Mouse (Mus musculus) CH12.LX (cell line): ENCODE measurements around the gene Nradd. TPM values are rescaled to one million over a fixed set of nuclear protein-coding genes. Genes with fewer than 3 reads are reported as not detected.

Experiments
- DNase-seq: peaks from one replicate; pipeline ENCODE4 v3.0.0-alpha.2; 2013; ENCODE audit errors: extremely low read depth
- H3K27ac ChIP-seq: 2 replicates; pipeline ENCODE4 v1.5.1; 2012; ENCODE audit warnings: low read depth, mild to moderate bottlenecking, control low read depth, moderate library complexity; ENCODE audit not compliant: insufficient read depth
- H3K27me3 ChIP-seq: replicated peaks from 2 replicates; pipeline ENCODE3; 2012; ENCODE audit warnings: inconsistent platforms
- H3K36me3 ChIP-seq, 2 experiments: replicated peaks in 1 of 2; 2 replicates each; pipeline versions ENCODE3 to v1.6.1; 2012; ENCODE audit warnings: inconsistent platforms in 1 of 2, low read length in 1 of 2, mild to moderate bottlenecking in 1 of 2, mixed read lengths in 1 of 2, moderate library complexity in 1 of 2; ENCODE audit not compliant: control insufficient read depth in 1 of 2, insufficient read depth in 1 of 2
- H3K4me1 ChIP-seq, 2 experiments: 2 replicates each; pipeline ENCODE4 v1.6.1; 2012; ENCODE audit warnings: inconsistent platforms in 1 of 2, moderate library complexity in 1 of 2; ENCODE audit not compliant: insufficient read depth in 2 of 2, control insufficient read depth in 1 of 2
- H3K4me2 ChIP-seq: 2 replicates; pipeline ENCODE4 v1.6.1; 2012; ENCODE audit warnings: low read depth, mild to moderate bottlenecking, control low read depth; ENCODE audit not compliant: poor library complexity, insufficient read depth, severe bottlenecking
- H3K4me3 ChIP-seq, 3 experiments: fragments of 150-350 bp in 1 of 3; sonication (generic) in 1 of 3; replicated peaks in 1 of 3; 2 replicates each; pipeline versions ENCODE3 to v1.5.1; 2011 to 2012; ENCODE audit warnings: low read depth in 2 of 3, low read length in 2 of 3, mild to moderate bottlenecking in 2 of 3, moderate library complexity in 2 of 3, control low read depth in 1 of 3, improper control_type of control experiment in 1 of 3, inconsistent platforms in 1 of 3, mixed read lengths in 1 of 3; ENCODE audit not compliant: poor library complexity in 1 of 3
- H3K79me2 ChIP-seq: replicated peaks from 2 replicates; pipeline ENCODE4 v1.6.1; 2012; ENCODE audit warnings: mild to moderate bottlenecking, moderate library complexity; ENCODE audit not compliant: control insufficient read depth, poor library complexity, insufficient read depth, severe bottlenecking; ENCODE audit errors: extremely low read depth
- H3K9ac ChIP-seq: 2 replicates; pipeline ENCODE4 v1.6.1; 2012; ENCODE audit warnings: low read depth, mild to moderate bottlenecking, control low read depth, moderate library complexity; ENCODE audit not compliant: insufficient read depth
- H3K9me3 ChIP-seq: replicated peaks from 2 replicates; pipeline ENCODE3; 2012; ENCODE audit warnings: low read length, inconsistent platforms, mixed read lengths
- BHLHE40 ChIP-seq: IDR thresholded peaks from 2 replicates; pipeline ENCODE4 v1.6.1; 2011; ENCODE audit warnings: mild to moderate bottlenecking, low read depth, low read length, improper control_type of control experiment
- CHD1 ChIP-seq: IDR thresholded peaks from 2 replicates; pipeline ENCODE4 v1.6.1; 2012; ENCODE audit warnings: low read depth, low read length, improper control_type of control experiment, inconsistent platforms
- CTCF ChIP-seq, 2 experiments: IDR thresholded peaks in 1 of 2; conservative IDR thresholded peaks in 1 of 2; 2 replicates each; pipeline ENCODE4 v1.5.1; 2011 to 2012; ENCODE audit warnings: low read depth in 2 of 2, low read length in 2 of 2, improper control_type of control experiment in 1 of 2, inconsistent platforms in 1 of 2, mild to moderate bottlenecking in 1 of 2, moderate library complexity in 1 of 2
- ELF1 ChIP-seq: IDR thresholded peaks from 2 replicates; pipeline ENCODE4 v1.6.1; 2014; ENCODE audit warnings: low read depth, mild to moderate bottlenecking, inconsistent platforms, low read length, improper control_type of control experiment
- EP300 ChIP-seq: IDR thresholded peaks from 2 replicates; pipeline ENCODE4 v1.6.1; 2011; ENCODE audit warnings: low read length, improper control_type of control experiment
- GABPA ChIP-seq: IDR thresholded peaks from 2 replicates; pipeline ENCODE4 v1.6.1; 2012; ENCODE audit warnings: low read depth, low read length, improper control_type of control experiment, inconsistent platforms; ENCODE audit not compliant: insufficient replicate concordance
- HCFC1 ChIP-seq: IDR thresholded peaks from 2 replicates; pipeline ENCODE4 v1.6.1; 2012; ENCODE audit warnings: low read depth, mild to moderate bottlenecking, inconsistent platforms, low read length, improper control_type of control experiment
- IRF4 ChIP-seq: IDR thresholded peaks from 2 replicates; pipeline ENCODE4 v1.6.1; 2014; ENCODE audit warnings: low read depth, mild to moderate bottlenecking, inconsistent platforms, low read length, improper control_type of control experiment
- JUN ChIP-seq: IDR thresholded peaks from 2 replicates; pipeline ENCODE4 v1.6.1; 2011; ENCODE audit warnings: low read depth, mild to moderate bottlenecking, low read length, improper control_type of control experiment, moderate library complexity; ENCODE audit not compliant: insufficient read depth
- JUND ChIP-seq: conservative IDR thresholded peaks from 2 replicates; pipeline ENCODE4 v1.6.1; 2011; ENCODE audit warnings: low read depth, low read length, improper control_type of control experiment
- MAFK ChIP-seq: IDR thresholded peaks from 2 replicates; pipeline ENCODE4 v1.6.1; 2011; ENCODE audit warnings: low read length, improper control_type of control experiment; ENCODE audit not compliant: insufficient replicate concordance
- MAZ ChIP-seq: IDR thresholded peaks from 2 replicates; pipeline ENCODE4 v1.6.1; 2012; ENCODE audit warnings: low read depth, mild to moderate bottlenecking, inconsistent platforms, low read length, improper control_type of control experiment, moderate library complexity
- MEF2A ChIP-seq: IDR thresholded peaks from 2 replicates; pipeline ENCODE4 v1.6.1; 2014; ENCODE audit warnings: low read depth, mild to moderate bottlenecking, inconsistent platforms, low read length, improper control_type of control experiment, borderline replicate concordance
- MYC ChIP-seq: IDR thresholded peaks from 2 replicates; pipeline ENCODE4 v1.6.1; 2011; ENCODE audit warnings: low read depth, mild to moderate bottlenecking, improper control_type of control experiment, low read length
- NELFE ChIP-seq: IDR thresholded peaks from 2 replicates; pipeline ENCODE4 v1.6.1; 2011; ENCODE audit warnings: low read depth, low read length, improper control_type of control experiment
- NRF1 ChIP-seq: IDR thresholded peaks from 2 replicates; pipeline ENCODE4 v1.6.1; 2014; ENCODE audit warnings: low read depth, mild to moderate bottlenecking, inconsistent platforms, low read length, improper control_type of control experiment, moderate library complexity
- PAX5 ChIP-seq: IDR thresholded peaks from 2 replicates; pipeline ENCODE4 v1.6.1; 2012; ENCODE audit warnings: low read length, inconsistent platforms, mixed read lengths
- POLR2A ChIP-seq: IDR thresholded peaks from 2 replicates; pipeline ENCODE4 v1.6.1; 2011; ENCODE audit warnings: low read depth, mild to moderate bottlenecking, improper control_type of control experiment, low read length
- RCOR1 ChIP-seq: conservative IDR thresholded peaks from 2 replicates; pipeline ENCODE4 v1.6.1; 2012; ENCODE audit warnings: low read depth, mild to moderate bottlenecking, inconsistent platforms, low read length, improper control_type of control experiment
- SIN3A ChIP-seq: IDR thresholded peaks from 2 replicates; pipeline ENCODE4 v1.6.1; 2012; ENCODE audit warnings: low read length, improper control_type of control experiment, inconsistent platforms
- TBP ChIP-seq: conservative IDR thresholded peaks from 2 replicates; pipeline ENCODE4 v1.6.1; 2011; ENCODE audit warnings: low read depth, low read length, improper control_type of control experiment
- TCF12 ChIP-seq: IDR thresholded peaks from 2 replicates; pipeline ENCODE4 v1.6.1; 2014; ENCODE audit warnings: low read depth, mild to moderate bottlenecking, inconsistent platforms, low read length, improper control_type of control experiment
- USF2 ChIP-seq: conservative IDR thresholded peaks from 2 replicates; pipeline ENCODE4 v1.6.1; 2011; ENCODE audit warnings: low read depth, low read length, improper control_type of control experiment
- ZC3H11A ChIP-seq: IDR thresholded peaks from 2 replicates; pipeline ENCODE4 v1.6.1; 2012; ENCODE audit warnings: low read depth, mild to moderate bottlenecking, inconsistent platforms, low read length, improper control_type of control experiment
- ZKSCAN1 ChIP-seq: IDR thresholded peaks from 2 replicates; pipeline ENCODE4 v1.6.1; 2012; ENCODE audit warnings: low read depth, inconsistent platforms, low read length, improper control_type of control experiment, borderline replicate concordance
- ZMIZ1 ChIP-seq: IDR thresholded peaks from 2 replicates; pipeline ENCODE4 v1.6.1; 2012; ENCODE audit warnings: low read depth, mild to moderate bottlenecking, inconsistent platforms, low read length, improper control_type of control experiment
- ZNF384 ChIP-seq: IDR thresholded peaks from 2 replicates; pipeline ENCODE4 v1.6.1; 2012; ENCODE audit warnings: low read depth, low read length, improper control_type of control experiment, inconsistent platforms
- dilution Hi-C: fragments of 300-500 bp; cut with MboI; formaldehyde crosslinking; loops from 2 replicates; pipeline ENCODE4 v1.14.3; 2020; ENCODE audit warnings: low sequenced_read_pairs; ENCODE audit not compliant: extremely low pct_unique_long_range_greater_than_20kb, extremely low pct_ligation_motif_present
- in situ Hi-C: fragments of 300-500 bp; cut with MboI; formaldehyde crosslinking; loops from 3 replicates; pipeline ENCODE4 v1.14.3; 2019; ENCODE audit warnings: low sequenced_read_pairs, low pct_ligation_motif_present, low pct_unique_long_range_greater_than_20kb, mixed read lengths
- polyA plus RNA-seq: library from polyadenylated mRNA; unstranded; fragments of >175 nt; gene quantifications from 2 replicates; pipeline ENCODE4 v1.2.1, GENCODE M21; 2012; ENCODE audit warnings: low read depth; ENCODE audit not compliant: insufficient read length
- total RNA-seq, 2 experiments: library from RNA; depleted of rRNA; stranded (reverse); fragments of 300-350 nt in 1 of 2; fragments of >200 nt in 1 of 2; gene quantifications; 2 replicates each; pipeline ENCODE4 v1.2.3; 2012 to 2014

The Nradd gene
- total and polyA plus RNA-seq, 3 experiments, result 8.9 to 18.4 (median 15.8) TPM

DNA sequence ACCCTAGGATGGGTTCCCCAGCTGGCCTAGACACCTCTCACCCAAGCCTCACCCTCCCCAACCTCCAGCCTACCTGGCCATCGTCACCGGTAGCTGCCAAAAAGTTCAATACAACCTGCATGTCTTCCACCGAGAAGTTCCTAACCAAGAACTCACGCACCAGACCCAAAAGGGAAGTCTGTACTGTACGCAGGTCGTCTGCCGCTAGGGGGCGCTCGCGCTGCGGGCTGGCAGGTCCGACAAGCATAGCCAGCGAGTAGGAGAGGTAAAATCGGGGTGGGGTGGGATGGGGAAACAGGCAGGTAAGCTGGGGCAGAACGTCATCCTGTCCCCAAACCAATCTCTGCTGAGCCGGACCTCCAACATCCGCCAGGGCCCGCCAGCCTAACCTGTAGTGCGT, 11.0 kb upstream of the Nradd start (continued):
- no peak for TF ChIP-seq MYC
- TF ChIP-seq HCFC1, result no peak
- TF ChIP-seq MEF2A, result no peak
- peak; percentile 21; the same call in 1 of the 2 replicates for TF ChIP-seq TCF12
- TF ChIP-seq POLR2A, result no peak
- peak; percentile 73 for TF ChIP-seq IRF4
- TF ChIP-seq NELFE, result no peak
- no peak for TF ChIP-seq ZNF384
- TF ChIP-seq ZC3H11A, result peak; percentile 93
- no peak for TF ChIP-seq ZKSCAN1
- no peak for TF ChIP-seq RCOR1
- no peak for TF ChIP-seq BHLHE40
- TF ChIP-seq EP300, result no peak
- TF ChIP-seq USF2, result no peak
- TF ChIP-seq MAZ, result 0 out of 2 replicates have a peak, but pooled peaks have one; percentile 21
- no peak for TF ChIP-seq JUN
- TF ChIP-seq NRF1, result no peak

GRCm38 (mm10) chr9:110633882-110634281, 9.6 kb upstream of the Nradd start:
- Histone ChIP-seq H3K9ac (no peak overlapping the region), H3K36me3 (peaks cover 89 to 100% of the 10 kb centered on the region in 2 experiments), H3K27ac (no peak overlapping the region), H3K4me1 (no peaks in the 10 kb centered on the region), H3K4me3 (no peak overlapping the region), H3K4me2 (no peak overlapping the region), H3K79me2 (no peaks in the 10 kb centered on the region), H3K27me3 (no peaks in the 10 kb centered on the region), H3K9me3 (no peaks in the 10 kb centered on the region)
- dilution Hi-C loops (no loop called here), in situ Hi-C loops (no loop called here)
- DNase-seq, result no peak
- no peak for TF ChIP-seq SIN3A
- no peak for TF ChIP-seq GABPA
- TF ChIP-seq JUND, result no peak
- no peak for TF ChIP-seq PAX5
- no peak for TF ChIP-seq NELFE
- no peak for TF ChIP-seq MAFK
- no peak for TF ChIP-seq USF2
- TF ChIP-seq CHD1, result no peak
- no peak for TF ChIP-seq ZMIZ1
- no peak for TF ChIP-seq CTCF (conservative IDR thresholded peaks at IDR 0.05 in 1 of 2, IDR thresholded peaks at IDR 0.05 in 1 of 2; ENCODE audit: low read depth in 2 of 2, low read length in 2 of 2)
- no peak for TF ChIP-seq ELF1
- TF ChIP-seq IRF4, result no peak
- TF ChIP-seq TBP, result no peak
- TF ChIP-seq JUN, result no peak
